Mouse (Mus musculus): Measurements from ENCODE around the gene Scd1. TPM values are rescaled to one million over a fixed set of nuclear protein-coding genes. Genes with fewer than 3 reads are reported as not detected.

Gene Scd1
- polyA plus RNA-seq, 1 experiment from 2014 or later, result 7.0 TPM

DNA sequence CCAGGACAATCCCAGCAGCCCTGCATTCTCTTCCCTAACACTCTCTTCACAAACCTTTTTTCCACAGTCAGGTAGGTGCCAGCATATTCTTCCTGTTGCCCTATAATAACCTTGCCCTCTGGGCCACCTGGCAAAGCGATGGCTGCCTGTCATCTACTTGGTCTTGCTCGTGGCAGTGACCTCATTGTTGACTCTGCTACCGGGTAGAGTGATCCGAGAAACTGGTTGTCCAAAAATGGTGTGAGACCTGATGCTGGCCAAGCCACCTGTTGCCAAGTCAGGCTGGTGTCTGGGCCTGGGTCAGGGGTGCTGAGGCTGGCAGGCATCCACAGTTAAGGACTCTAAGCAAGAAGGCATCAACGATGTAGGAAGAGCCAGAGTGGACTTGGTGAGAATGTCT is 10.4 kb upstream of the Scd1 start:
- no peaks in the 10 kb centered on the region for H3K4me1 ChIP-seq
- H3K27ac ChIP-seq, result no peak overlapping the region
- no peak overlapping the region for H3K4me2 ChIP-seq
- no peaks in the 10 kb centered on the region for H3K9me3 ChIP-seq
- no peaks in the 10 kb centered on the region for H3K36me3 ChIP-seq (replicated peaks)
- H3K27me3 ChIP-seq (replicated peaks), result no peaks in the 10 kb centered on the region
- WGBS, result 91% methylated on average over 5 of the region's 5 CpGs
- no peak overlapping the region for H3K4me3 ChIP-seq
- no peak overlapping the region for H3K9ac ChIP-seq
- ATAC-seq (replicated peaks), result no peak

DNA sequence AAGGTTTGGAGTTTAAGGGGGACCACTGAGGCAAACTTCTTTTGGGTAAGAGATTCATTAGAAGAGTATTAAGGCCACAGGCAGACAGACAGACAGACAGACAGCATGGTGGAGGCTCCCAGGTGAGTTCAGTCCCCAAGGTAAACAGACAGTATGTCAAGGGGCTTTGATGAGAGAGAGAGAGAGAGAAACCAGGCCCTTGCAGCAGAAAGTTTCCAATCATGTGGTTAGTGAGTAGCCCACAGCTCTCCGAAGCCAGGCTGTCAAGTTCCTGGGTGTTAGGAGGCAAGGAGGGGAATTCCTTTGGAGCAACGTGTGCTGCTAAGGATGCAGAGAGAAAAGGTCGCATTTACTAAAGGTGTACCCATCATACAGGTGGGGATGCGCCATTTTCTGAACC is 9.8 kb upstream of the Scd1 start:
- WGBS, result 72% methylated on average over 4 of the region's 4 CpGs
- H3K27me3 ChIP-seq (replicated peaks), result no peaks in the 10 kb centered on the region
- H3K4me2 ChIP-seq, result no peak overlapping the region
- no peaks in the 10 kb centered on the region for H3K4me1 ChIP-seq
- H3K9ac ChIP-seq, result no peak overlapping the region
- no peak overlapping the region for H3K27ac ChIP-seq
- H3K36me3 ChIP-seq (replicated peaks), result no peaks in the 10 kb centered on the region
- ATAC-seq (replicated peaks), result no peak
- no peak overlapping the region for H3K4me3 ChIP-seq
- no peaks in the 10 kb centered on the region for H3K9me3 ChIP-seq

DNA sequence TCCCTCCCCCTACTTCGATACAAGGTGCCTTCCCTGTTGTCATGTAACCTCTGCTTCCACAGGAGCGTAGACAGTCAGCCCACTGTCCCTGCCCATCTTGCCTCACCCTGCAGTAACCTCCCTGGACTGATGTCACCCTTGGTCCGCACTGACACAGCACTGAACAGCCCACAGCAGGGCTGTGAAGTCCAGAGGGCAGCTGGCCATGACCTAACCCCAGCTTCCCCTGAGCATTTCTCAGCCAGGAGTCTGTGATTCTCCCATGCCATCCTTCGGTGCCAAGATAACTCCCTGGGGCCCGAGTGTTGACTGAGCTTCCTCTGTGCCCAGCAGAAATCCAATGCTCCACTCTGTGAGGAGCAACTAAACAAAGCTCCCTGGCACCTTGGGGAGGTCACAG is 8.6 kb upstream of the Scd1 start:
- H3K36me3 ChIP-seq (replicated peaks), result no peaks in the 10 kb centered on the region
- no peaks in the 10 kb centered on the region for H3K9me3 ChIP-seq
- no peaks in the 10 kb centered on the region for H3K4me1 ChIP-seq
- WGBS, result 83% methylated on average over 5 of the region's 5 CpGs
- H3K4me2 ChIP-seq, result no peak overlapping the region
- H3K27me3 ChIP-seq (replicated peaks), result no peaks in the 10 kb centered on the region
- no peak for ATAC-seq (replicated peaks)
- H3K27ac ChIP-seq, result no peak overlapping the region
- no peak overlapping the region for H3K4me3 ChIP-seq
- H3K9ac ChIP-seq, result no peak overlapping the region

DNA sequence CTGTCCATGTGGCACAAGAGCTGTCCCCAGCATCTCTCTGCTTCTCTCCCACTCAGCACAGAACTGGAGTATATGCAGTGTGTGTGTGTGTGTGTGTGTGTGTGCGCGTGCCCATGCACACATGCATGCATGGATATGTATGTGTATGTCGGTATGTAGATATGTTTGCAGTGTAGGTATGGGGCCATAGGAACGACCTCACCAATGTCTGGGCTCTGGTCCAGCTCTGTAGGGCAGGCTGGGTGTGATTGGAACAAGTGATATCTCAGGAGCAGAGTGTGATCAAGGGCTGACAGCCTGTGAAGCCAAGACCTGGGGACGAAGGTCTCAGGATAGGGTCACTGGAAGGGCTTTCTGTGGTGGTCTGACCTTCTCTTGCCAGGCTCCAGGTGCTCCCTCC is 7.8 kb upstream of the Scd1 start:
- no peaks in the 10 kb centered on the region for H3K36me3 ChIP-seq (replicated peaks)
- H3K9ac ChIP-seq, result no peak overlapping the region
- no peak for ATAC-seq (replicated peaks)
- no peak overlapping the region for H3K4me2 ChIP-seq
- 88% methylated on average over 5 of the region's 5 CpGs for WGBS
- no peak overlapping the region for H3K27ac ChIP-seq
- H3K27me3 ChIP-seq (replicated peaks), result no peaks in the 10 kb centered on the region
- H3K9me3 ChIP-seq, result no peaks in the 10 kb centered on the region
- H3K4me3 ChIP-seq, result no peak overlapping the region
- no peaks in the 10 kb centered on the region for H3K4me1 ChIP-seq

DNA sequence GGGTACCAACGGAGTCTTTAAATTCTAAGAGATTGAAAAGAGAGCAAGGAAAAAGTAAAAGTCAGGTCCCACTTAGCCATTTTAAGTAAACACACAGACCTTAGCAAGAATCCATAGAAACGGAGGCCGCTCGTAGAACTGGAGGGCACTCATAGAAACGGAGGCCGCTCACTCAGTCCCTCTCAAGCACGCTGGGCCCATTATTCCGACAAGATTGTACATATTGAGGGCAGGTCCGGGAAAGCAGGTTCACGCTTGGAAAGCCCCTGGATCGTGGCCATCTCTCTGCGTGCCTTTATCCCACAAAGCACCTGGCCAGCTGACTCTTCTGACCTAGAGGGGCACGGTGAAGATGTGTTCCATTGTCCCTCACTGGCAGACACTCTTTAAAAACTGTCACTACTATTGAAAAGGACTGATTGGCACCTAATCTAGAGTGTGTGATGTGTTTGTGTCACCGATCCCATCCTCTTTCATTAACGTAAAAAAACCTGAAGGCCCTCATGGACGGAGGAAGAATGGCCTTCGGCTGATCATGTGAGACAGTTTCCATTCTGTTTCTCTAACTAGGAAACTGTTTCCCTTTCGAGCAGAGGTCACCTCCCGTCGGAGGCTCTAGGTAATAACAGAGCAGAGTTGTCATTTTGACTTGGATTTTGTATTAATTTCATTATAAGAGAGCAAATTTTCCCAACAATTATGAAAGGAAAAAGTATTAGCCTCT is 2.8 kb upstream of the Scd1 start:
- peaks cover 27% of the 10 kb centered on the region for H3K4me1 ChIP-seq
- 87% methylated on average over 20 of the region's 20 CpGs for WGBS
- no peaks in the 10 kb centered on the region for H3K9me3 ChIP-seq
- H3K4me3 ChIP-seq, result no peak overlapping the region
- no peak overlapping the region for H3K9ac ChIP-seq
- H3K27ac ChIP-seq, result no peak overlapping the region
- no peaks in the 10 kb centered on the region for H3K27me3 ChIP-seq (replicated peaks)
- no peak for ATAC-seq (replicated peaks)
- no peak overlapping the region for H3K4me2 ChIP-seq
- H3K36me3 ChIP-seq (replicated peaks), result no peaks in the 10 kb centered on the region

DNA sequence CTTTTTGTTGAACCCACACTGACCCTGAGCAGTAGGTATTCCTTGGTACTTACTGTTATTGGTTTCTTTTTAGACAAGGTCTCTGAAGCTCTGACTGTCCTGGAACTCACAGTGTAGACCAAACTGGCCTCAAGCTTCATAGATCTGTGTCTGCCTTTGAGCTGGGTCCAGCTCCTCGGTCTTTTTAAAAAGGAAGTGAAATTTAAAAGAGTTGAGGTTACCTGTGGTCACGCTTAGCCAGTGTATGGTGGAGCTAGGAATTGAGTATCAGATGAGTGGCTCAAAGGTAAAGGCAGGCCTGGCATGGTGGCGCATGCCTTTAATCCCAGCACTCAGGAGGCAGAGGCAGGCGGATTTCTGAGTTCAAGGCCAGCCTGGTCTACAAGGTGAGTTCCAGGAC is 916 bp upstream of the Scd1 start:
- ATAC-seq (replicated peaks), result no peak
- Histone ChIP-seq H3K9ac (0 out of 2 replicates have a peak overlapping the region, but pooled peaks have one; percentile 25), H3K4me2 (peak overlapping the region; percentile 92), H3K4me1 (peaks cover 28% of the 10 kb centered on the region), H3K27ac (peak overlapping the region; percentile 80; the same call in 1 of the 2 replicates), H3K4me3 (peak overlapping the region; percentile 49), H3K9me3 (no peaks in the 10 kb centered on the region), H3K36me3 (replicated peaks) (no peaks in the 10 kb centered on the region), H3K27me3 (replicated peaks) (no peaks in the 10 kb centered on the region)
- 67% methylated on average over 4 of the region's 4 CpGs for WGBS

DNA sequence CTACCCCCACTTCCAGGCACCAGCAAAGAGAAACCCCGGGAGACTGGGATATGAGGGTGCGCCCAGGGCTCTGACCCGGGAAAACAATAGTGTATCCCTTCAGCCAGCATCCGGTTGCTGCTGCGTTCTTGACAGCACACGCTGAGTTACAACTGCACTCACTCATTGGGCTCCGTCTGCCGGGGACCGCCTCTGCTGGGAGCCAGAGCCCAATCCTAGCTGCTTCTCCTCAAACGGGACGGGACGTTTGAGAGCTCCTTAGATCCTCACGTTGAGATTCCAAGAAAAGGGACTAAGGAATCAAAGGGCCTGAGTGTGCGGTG is 505 bp upstream of the Scd1 start:
- WGBS, result under 1% methylated on average over 14 of the region's 14 CpGs
- H3K27me3 ChIP-seq (replicated peaks), result no peaks in the 10 kb centered on the region
- peak overlapping the region; percentile 49 for H3K4me3 ChIP-seq
- peak overlapping the region; percentile 80 for H3K27ac ChIP-seq
- peak overlapping the region; percentile 92 for H3K4me2 ChIP-seq
- no peaks in the 10 kb centered on the region for H3K36me3 ChIP-seq (replicated peaks)
- ATAC-seq (replicated peaks), result peak; percentile 74
- H3K9ac ChIP-seq, result peak overlapping the region; percentile 25
- peaks cover 28% of the 10 kb centered on the region for H3K4me1 ChIP-seq
- H3K9me3 ChIP-seq, result no peaks in the 10 kb centered on the region

DNA sequence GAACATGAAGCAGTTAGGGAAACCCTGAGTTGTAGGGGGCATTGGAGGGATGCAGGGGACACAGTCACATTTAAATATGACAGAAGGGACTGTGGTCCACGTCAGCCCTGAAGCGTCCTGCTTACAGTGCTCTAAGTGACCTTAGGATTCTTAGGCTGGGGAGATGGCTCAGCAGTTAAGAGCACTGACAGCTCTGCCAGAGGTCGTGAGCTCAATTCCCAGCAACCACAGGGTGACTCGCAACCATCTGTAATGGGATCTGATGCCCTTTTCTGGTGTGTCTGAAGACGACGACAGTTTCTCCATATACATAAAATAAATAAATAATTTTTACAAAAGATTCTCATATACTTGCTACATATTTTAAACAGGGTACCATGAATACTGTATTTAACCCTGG is 4.1 kb downstream of the Scd1 start:
- Histone ChIP-seq H3K4me3 (no peak overlapping the region), H3K27me3 (replicated peaks) (no peaks in the 10 kb centered on the region), H3K9ac (no peak overlapping the region), H3K27ac (no peak overlapping the region), H3K4me2 (no peak overlapping the region), H3K9me3 (no peaks in the 10 kb centered on the region), H3K36me3 (replicated peaks) (0 out of 2 replicates have a peak, but pooled peaks cover 14% of the 10 kb centered on the region), H3K4me1 (peaks cover 26% of the 10 kb centered on the region)
- WGBS, result 90% methylated on average over 6 of the region's 6 CpGs
- ATAC-seq (replicated peaks), result no peak

DNA sequence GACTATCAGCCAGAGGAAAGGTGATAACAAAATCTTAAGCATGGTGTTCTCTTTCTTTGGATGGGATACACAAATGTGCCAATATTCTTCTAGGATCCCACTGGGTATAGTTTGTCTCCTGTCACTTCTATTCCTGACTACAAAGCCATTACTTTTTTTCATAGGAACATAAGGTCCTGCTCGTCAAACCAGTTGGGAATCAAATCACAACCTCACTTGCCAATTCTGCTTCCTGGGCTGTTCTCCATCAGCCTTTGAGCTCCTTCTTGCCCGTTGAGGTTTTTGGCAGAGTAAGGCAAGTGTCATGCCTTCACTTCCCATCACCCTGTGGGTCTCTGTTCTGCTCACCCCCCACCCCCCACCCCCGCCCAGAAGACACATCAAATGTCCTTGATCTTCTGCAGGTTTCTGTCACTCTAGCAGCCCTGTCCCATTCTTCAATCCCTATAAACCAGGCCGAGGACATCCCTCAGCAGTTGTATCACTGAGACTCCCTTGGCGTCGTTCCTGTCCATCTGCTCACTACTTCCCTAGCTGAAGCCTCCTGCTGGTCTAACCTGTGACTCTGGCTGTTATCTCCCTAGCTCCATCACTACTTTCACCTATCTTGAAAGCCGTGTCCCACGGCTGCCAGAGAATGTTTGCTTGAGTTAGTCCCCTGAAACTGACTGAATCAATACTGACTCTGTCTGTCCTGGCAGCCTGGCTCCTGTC is 7.0 kb downstream of the Scd1 start:
- Histone ChIP-seq H3K36me3 (replicated peaks) (0 out of 2 replicates have a peak, but pooled peaks cover 17% of the 10 kb centered on the region), H3K4me3 (no peak overlapping the region), H3K27ac (no peak overlapping the region), H3K27me3 (replicated peaks) (no peaks in the 10 kb centered on the region), H3K4me1 (peaks cover 4% of the 10 kb centered on the region), H3K4me2 (no peak overlapping the region), H3K9ac (no peak overlapping the region), H3K9me3 (no peaks in the 10 kb centered on the region)
- ATAC-seq (replicated peaks), result no peak
- WGBS, result 85% methylated on average over 8 of the region's 8 CpGs

DNA sequence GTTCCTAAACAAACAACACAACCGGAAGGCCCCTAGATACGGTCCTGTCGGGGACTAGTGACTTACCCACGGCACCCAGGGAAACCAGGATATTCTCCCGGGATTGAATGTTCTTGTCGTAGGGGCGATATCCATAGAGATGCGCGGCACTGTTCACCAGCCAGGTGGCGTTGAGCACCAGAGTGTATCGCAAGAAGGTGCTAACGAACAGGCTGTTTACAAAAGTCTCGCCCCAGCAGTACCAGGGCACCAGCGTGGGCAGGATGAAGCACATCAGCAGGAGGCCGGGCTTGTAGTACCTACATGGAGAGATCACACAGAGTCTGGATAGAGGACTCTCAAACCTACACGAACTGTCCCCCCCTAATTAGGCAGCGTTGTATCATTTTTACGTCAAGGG is 7.6 kb downstream of the Scd1 start:
- no peak overlapping the region for H3K4me3 ChIP-seq

DNA sequence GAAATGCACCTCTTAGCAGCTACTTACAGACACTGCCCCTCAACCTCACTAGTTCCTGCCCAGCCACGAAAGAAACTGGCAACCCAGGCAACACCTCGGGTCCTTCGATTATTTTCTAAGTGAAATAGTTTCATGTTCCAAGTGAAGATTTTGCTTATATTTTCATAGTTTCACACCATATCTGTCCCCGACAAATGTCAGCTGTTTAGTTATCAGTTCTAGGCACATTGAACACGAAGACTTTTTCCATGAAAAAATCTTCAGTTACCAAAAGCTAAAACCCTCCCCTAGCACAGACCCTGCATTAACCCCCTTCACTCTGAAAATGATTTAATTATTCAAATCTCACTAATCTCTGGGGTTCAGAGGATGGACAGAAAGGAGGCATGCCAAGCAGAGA is 10.9 kb downstream of the Scd1 start:
- no peaks in the 10 kb centered on the region for H3K4me1 ChIP-seq

More for the DNA sequence above, 7.6 kb downstream of the Scd1 start:
- H3K4me2 ChIP-seq, result no peak overlapping the region
- ATAC-seq (replicated peaks), result no peak
- no peak overlapping the region for H3K9ac ChIP-seq
- no peaks in the 10 kb centered on the region for H3K27me3 ChIP-seq (replicated peaks)
- H3K9me3 ChIP-seq, result no peaks in the 10 kb centered on the region
- 0 out of 2 replicates have a peak, but pooled peaks cover 17% of the 10 kb centered on the region for H3K36me3 ChIP-seq (replicated peaks)
- no peak overlapping the region for H3K27ac ChIP-seq
- WGBS, result 94% methylated on average over 18 of the region's 18 CpGs
- no peaks in the 10 kb centered on the region for H3K4me1 ChIP-seq

DNA sequence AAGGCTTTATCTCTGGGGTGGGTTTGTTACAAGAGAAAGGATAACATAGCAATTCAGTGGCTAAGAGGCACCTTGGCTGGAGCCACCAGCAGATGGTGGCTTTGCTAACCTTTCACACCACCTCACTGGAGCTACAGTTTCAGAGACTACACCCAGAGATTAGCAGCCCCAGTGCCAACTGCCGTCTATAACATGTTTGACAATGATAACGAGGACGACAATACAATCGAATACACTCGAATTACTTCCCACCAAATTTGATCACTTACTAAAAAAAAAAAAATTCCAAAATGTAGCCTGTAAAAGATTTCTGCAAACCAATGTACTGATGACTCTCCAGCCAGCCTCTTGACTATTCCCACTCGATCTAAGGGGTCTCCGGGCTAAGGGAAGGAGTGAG is 12.7 kb downstream of the Scd1 start:
- no peaks in the 10 kb centered on the region for H3K27me3 ChIP-seq (replicated peaks)
- H3K4me2 ChIP-seq, result no peak overlapping the region
- H3K27ac ChIP-seq, result no peak overlapping the region
- no peak overlapping the region for H3K4me3 ChIP-seq
- ATAC-seq (replicated peaks), result no peak
- WGBS, result 92% methylated on average over 7 of the region's 7 CpGs
- no peaks in the 10 kb centered on the region for H3K4me1 ChIP-seq
- no peak overlapping the region for H3K9ac ChIP-seq
- 0 out of 2 replicates have a peak, but pooled peaks cover 15% of the 10 kb centered on the region for H3K36me3 ChIP-seq (replicated peaks)
- H3K9me3 ChIP-seq, result no peaks in the 10 kb centered on the region

More for the DNA sequence above, 10.9 kb downstream of the Scd1 start:
- no peak overlapping the region for H3K9ac ChIP-seq
- no peak overlapping the region for H3K27ac ChIP-seq
- 87% methylated on average over 5 of the region's 5 CpGs for WGBS
- H3K9me3 ChIP-seq, result no peaks in the 10 kb centered on the region
- no peak for ATAC-seq (replicated peaks)
- H3K4me3 ChIP-seq, result no peak overlapping the region
- 0 out of 2 replicates have a peak, but pooled peaks cover 15% of the 10 kb centered on the region for H3K36me3 ChIP-seq (replicated peaks)
- no peaks in the 10 kb centered on the region for H3K27me3 ChIP-seq (replicated peaks)
- no peak overlapping the region for H3K4me2 ChIP-seq
